Mouse (Mus musculus) G1E (cell line): ENCODE data around the gene Arrdc1.
"Not testable (repeated sequence)": the region's sequence is repeated elsewhere in the genome, so short reads cannot be mapped to it uniquely, and the experiment has no call there.

Experiments
- CTCF ChIP-seq: IDR thresholded peaks from 2 replicates; pipeline ENCODE4 v1.5.1; 2012; ENCODE audit warnings: low read depth, low read length, inconsistent platforms, mixed read lengths
- TAL1 ChIP-seq: conservative IDR thresholded peaks from 2 replicates; pipeline ENCODE4 v1.6.1; 2012; ENCODE audit warnings: low read depth, low read length, inconsistent platforms, mixed read lengths

GRCm38 (mm10) chr2:24944304-24944703 is 9.3 kb upstream of the Arrdc1 start:
- TF ChIP-seq CTCF, TAL1: not testable (repeated sequence)
